Mouse (Mus musculus): Measurements from ENCODE around the gene Wnk1.

Wnk1 gene

DNA sequence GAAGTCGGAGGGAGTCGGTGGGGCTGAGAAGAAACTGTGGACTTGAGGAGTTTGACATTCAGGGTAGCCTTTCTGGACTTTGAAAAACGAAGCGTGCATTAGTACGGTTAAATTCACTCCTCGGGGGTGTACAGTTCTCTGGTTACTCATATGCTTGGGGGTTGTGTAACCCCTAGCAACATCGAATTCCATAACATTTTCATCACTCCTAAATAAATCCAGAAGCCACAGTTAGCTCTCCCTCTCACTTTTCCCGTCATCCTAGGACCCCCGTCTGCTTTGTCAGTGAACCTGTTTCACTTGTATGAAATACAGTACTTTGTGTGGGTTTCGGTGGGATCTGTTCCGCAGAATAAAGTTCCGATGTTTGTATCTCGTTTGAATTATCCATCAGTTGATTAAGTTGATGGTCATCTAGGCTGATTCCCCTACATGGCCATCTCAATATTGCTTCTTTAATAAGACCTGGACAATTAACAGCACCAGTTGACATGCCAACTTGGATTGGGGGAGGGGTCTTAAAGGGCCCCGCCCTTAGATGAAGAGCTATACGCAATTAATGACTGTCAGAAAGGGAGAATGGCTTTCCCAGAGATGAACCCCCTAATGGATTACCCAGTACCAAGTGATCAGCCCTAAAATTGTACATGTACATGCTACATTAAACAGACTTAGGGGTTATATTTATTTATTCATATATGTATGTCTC is 135.2 kb downstream of the Wnk1 start:
- no peak for DNase-seq (ENCODE audit: low read depth, low spot score)

GRCm38 (mm10) chr6:119902204-119903080 is 136.0 kb downstream of the Wnk1 start, which contains the start of gene Rad52:
Gene Rad52, plus strand, starts transcription at chr6:119902698.
- DNase-seq (ENCODE audit: low read depth, low spot score) = peak; percentile 94

DNA sequence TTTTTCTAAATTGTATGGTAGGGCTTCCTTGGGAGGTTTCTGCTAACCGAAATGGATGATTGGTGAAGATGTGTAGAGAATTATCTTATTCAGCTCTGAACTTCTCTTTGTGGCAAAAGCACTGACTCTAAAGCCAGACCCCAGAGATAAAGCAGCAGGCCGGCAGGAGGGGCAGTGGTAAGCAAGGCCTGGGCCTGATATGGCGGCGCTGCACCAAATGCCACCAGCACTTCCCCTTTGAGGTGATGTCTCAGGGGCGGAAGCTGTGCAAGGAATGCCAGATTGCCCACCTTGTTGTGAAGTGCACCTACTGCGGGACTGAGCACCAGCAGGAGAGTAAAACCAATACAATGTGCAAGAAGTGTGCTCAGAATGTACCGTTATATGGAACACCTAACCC is 145.8 kb downstream of the Wnk1 start:
- DNase-seq (ENCODE audit: low read depth, low spot score) = no peak

GRCm38 (mm10) chr6:119883151-119883550 is 155.3 kb downstream of the Wnk1 start:
- no peak for DNase-seq (ENCODE audit: low read depth, low spot score)
